Mouse (Mus musculus) limb, embryonic 14.5 days (tissue): ENCODE results near the gene Ttll4. TPM values are rescaled to one million over a fixed set of nuclear protein-coding genes. Genes with fewer than 3 reads are reported as not detected.

Experiments used
- ATAC-seq: fragments of 200-750 bp; cut with Nextera tagmentation; 2 replicates; pipeline ENCODE4 v1.8.0; 2017; ENCODE audit warnings: low read depth, moderate number of reproducible peaks, moderate TSS enrichment; ENCODE audit not compliant: low FRiP score
- DNase-seq: peaks from one replicate; pipeline ENCODE4 v3.0.0-alpha.2; 2015; ENCODE audit warnings: low spot score
- H3K27ac ChIP-seq: fragments of 300-500 bp; sonication (generic); replicated peaks from 2 replicates; pipeline ENCODE4 v1.5.1; 2014; ENCODE audit warnings: low read depth, mild to moderate bottlenecking, low read length, moderate library complexity, mixed read lengths
- H3K27me3 ChIP-seq: fragments of 300-500 bp; sonication (generic); 2 replicates; pipeline ENCODE4 v1.6.1; 2014; ENCODE audit warnings: low read length, mixed read lengths; ENCODE audit not compliant: control insufficient read depth, insufficient read depth
- H3K36me3 ChIP-seq: fragments of 300-500 bp; sonication (generic); 2 replicates; pipeline ENCODE4 v1.6.1; 2014; ENCODE audit warnings: mild to moderate bottlenecking, low read length, moderate library complexity, mixed read lengths; ENCODE audit not compliant: control insufficient read depth, insufficient read depth
- H3K4me1 ChIP-seq: fragments of 300-500 bp; sonication (generic); 2 replicates; pipeline ENCODE4 v1.6.1; 2014; ENCODE audit warnings: antibody characterized with exemption, low read length, mixed read lengths; ENCODE audit not compliant: control insufficient read depth, insufficient read depth
- H3K4me2 ChIP-seq: fragments of 300-500 bp; sonication (generic); replicated peaks from 2 replicates; pipeline ENCODE4 v1.6.1; 2014; ENCODE audit warnings: low read depth, mild to moderate bottlenecking, low read length, moderate library complexity; ENCODE audit not compliant: severe bottlenecking
- H3K4me3 ChIP-seq: fragments of 300-500 bp; sonication (generic); replicated peaks from 2 replicates; pipeline ENCODE4 v1.5.1; 2014; ENCODE audit warnings: low read length
- H3K9ac ChIP-seq: fragments of 300-500 bp; sonication (generic); 2 replicates; pipeline ENCODE4 v1.6.1; 2014; ENCODE audit warnings: mild to moderate bottlenecking, low read depth, low read length, moderate library complexity; ENCODE audit not compliant: severe bottlenecking
- H3K9me3 ChIP-seq: fragments of 300-500 bp; sonication (generic); 2 replicates; pipeline ENCODE4 v1.6.1; 2016; ENCODE audit warnings: low read length; ENCODE audit not compliant: control insufficient read depth
- POLR2A ChIP-seq: fragments of 200-500 bp; IDR thresholded peaks from 2 replicates; pipeline ENCODE4 v1.8.0; 2012; ENCODE audit warnings: inconsistent platforms, mild to moderate bottlenecking, moderate library complexity, borderline replicate concordance; ENCODE audit not compliant: insufficient read depth, insufficient read length; ENCODE audit errors: extremely low read depth
- WGBS: fragments of 180-500 bp; shearing (Covaris S2); extraction: QIAGEN DNeasy Blood & Tissue Kit; methylation state at CpG from one replicate; pipeline ENCODE4 v1.1.7; 2014; 5-methylcytosine and 5-hydroxymethylcytosine counted together
- polyA plus RNA-seq, 2 experiments: library from polyadenylated mRNA; depleted of rRNA in 1 of 2; stranded (reverse) in 1 of 2; unstranded in 1 of 2; fragments of >200 nt; fragmentation: Nextera tagmentation in 1 of 2; extraction: Ambion mirVana in 1 of 2; gene quantifications; 2 replicates each; pipeline versions ENCODE4 v1.2.1 to v1.2.3; 2012 to 2014

Gene Ttll4
- polyA plus RNA-seq, 2 experiments, result 18.5 to 36.7 TPM

DNA sequence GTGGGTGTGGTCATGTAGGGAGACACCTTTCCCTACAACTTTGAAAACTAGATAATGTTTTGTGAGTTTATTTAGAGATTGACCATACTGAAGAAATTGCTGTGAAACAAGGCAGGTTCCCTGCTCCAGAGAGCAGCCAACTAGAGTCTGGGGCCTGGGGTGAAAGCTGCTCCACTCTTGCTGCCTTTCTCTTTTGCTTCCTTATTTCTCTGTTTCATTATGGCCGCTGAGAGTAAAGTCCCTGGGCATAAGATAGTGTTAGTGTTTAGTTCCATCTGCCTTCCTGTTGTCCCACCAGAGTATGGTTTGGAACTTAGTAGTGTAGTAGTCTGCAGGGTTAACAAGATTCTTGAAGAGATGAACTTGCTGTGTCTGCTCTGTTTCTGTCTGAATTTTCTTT is 16.3 kb downstream of the Ttll4 start:
- H3K4me3 ChIP-seq, result no peak overlapping the region
- no peak overlapping the region for H3K4me2 ChIP-seq
- ATAC-seq (no peak), DNase-seq (no peak)
- H3K9ac ChIP-seq, result no peak overlapping the region
- H3K27ac ChIP-seq, result no peak overlapping the region
- 74% methylated on average over 1 of the region's 1 CpGs for WGBS
- H3K27me3 ChIP-seq, result no peaks in the 10 kb centered on the region
- no peak for TF ChIP-seq POLR2A
- H3K36me3 ChIP-seq, result peaks cover 60% of the 10 kb centered on the region
- no peaks in the 10 kb centered on the region for H3K4me1 ChIP-seq
- no peaks in the 10 kb centered on the region for H3K9me3 ChIP-seq

DNA sequence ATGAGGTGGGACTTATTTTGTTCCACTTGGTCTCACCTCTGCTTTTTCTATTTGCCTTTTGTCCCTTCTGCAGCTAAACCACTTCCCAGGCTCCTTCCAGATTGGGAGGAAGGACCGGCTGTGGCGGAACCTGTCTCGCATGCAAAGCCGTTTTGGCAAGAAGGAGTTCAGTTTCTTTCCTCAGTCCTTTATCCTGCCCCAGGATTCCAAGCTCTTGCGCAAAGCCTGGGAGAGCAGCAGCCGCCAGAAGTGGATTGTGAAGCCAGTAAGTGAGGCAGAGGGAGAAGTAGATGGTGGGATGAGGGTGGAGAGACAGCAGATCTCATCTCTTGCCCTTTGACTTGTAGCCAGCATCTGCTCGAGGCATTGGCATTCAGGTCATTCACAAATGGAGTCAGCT is 25.6 kb downstream of the Ttll4 start:
- Histone ChIP-seq H3K27me3 (no peaks in the 10 kb centered on the region), H3K4me2 (no peak overlapping the region), H3K36me3 (peaks cover 89% of the 10 kb centered on the region), H3K9ac (no peak overlapping the region), H3K4me3 (no peak overlapping the region), H3K9me3 (no peaks in the 10 kb centered on the region), H3K4me1 (no peaks in the 10 kb centered on the region), H3K27ac (no peak overlapping the region)
- no peak for TF ChIP-seq POLR2A
- no peak for ATAC-seq
- DNase-seq, result no peak
- WGBS, result 88% methylated on average over 7 of the region's 7 CpGs

DNA sequence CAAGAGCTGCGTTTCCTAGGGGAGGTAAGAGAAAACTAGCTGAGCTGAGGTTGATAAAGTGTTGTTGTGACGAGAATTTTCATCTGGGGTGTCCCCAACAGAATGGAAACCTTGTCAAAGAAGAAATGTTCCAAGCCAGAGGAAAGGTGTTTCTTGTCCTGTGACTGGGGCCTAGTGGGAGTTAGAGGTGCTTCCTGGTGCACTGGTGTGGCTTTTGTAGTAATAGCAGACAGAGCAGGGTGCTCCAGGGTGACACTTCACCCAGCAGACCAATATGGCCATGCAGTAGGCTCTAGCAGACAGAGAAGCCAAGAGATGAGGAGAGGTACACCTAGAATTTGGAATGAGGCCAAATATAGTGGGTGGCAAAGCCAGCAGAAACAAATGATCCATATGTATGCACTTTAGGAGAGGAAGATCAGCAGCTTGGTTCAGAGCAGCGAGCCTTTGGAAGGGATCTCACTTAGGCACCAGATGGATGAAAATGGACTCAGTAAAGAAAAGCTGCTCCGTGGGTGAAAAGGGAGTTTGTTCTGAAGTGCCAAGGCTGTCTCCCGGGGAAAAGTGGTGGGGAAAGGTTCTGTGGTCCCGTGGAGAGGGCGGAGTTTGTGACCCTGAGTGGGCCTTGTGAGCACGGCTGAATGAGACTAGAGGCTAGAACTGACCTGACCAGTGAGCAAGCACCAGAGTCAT is 32.5 kb downstream of the Ttll4 start:
- Histone ChIP-seq H3K27me3 (no peaks in the 10 kb centered on the region), H3K36me3 (peaks cover 89% of the 10 kb centered on the region), H3K9ac (no peak overlapping the region), H3K4me3 (no peak overlapping the region), H3K27ac (no peak overlapping the region), H3K4me1 (no peaks in the 10 kb centered on the region), H3K4me2 (no peak overlapping the region), H3K9me3 (no peaks in the 10 kb centered on the region)
- no peak for DNase-seq
- TF ChIP-seq POLR2A, result no peak
- WGBS, result 94% methylated on average over 8 of the region's 8 CpGs
- no peak for ATAC-seq

DNA sequence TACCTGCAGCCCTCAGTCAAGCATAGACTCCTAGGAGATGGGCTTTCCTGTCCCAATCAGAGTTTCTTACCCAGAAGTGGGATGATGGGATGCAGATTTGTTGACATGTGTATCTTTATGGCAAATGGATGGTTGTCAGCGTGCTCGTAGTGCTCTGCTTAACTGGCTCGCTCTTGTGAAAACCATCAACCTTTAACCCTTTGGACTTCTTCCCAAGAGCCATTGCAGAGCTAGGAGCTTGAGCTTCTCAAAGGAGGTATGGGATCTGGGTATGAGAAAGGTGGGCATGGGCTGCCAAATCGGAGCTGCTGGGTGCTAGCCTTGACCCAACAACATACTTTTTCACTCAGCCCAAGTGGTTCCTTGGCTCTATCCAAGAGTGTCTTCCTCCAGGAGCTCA is 34.3 kb downstream of the Ttll4 start:
- WGBS, result 92% methylated on average over 4 of the region's 4 CpGs
- DNase-seq, result no peak
- Histone ChIP-seq H3K27me3 (no peaks in the 10 kb centered on the region), H3K9ac (no peak overlapping the region), H3K4me2 (no peak overlapping the region), H3K27ac (no peak overlapping the region), H3K4me1 (no peaks in the 10 kb centered on the region), H3K36me3 (peaks cover 84% of the 10 kb centered on the region), H3K4me3 (no peak overlapping the region), H3K9me3 (no peaks in the 10 kb centered on the region)
- no peak for ATAC-seq
- no peak for TF ChIP-seq POLR2A

DNA sequence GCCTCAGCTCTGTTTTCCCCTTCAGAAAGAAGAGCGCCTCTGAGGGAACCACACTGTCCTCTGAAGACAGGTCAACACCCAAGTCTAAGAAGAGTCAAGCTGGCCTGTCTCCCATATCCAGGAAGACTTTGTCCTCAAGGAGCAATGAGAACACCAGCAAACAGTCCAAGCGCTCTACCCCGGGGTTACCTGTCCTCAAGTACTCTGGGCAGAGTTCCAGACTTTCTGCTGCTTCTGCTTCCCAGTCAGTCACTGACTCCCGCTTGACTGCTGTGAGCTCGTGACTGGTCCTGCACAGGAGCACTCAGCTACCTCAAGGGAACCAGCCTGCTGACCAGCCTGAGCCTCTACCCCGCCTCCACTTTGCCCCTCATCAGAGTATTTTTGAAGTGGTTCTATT is 35.9 kb downstream of the Ttll4 start:
- TF ChIP-seq POLR2A, result no peak
- Histone ChIP-seq H3K36me3 (peaks cover 76% of the 10 kb centered on the region), H3K27ac (no peak overlapping the region), H3K9me3 (no peaks in the 10 kb centered on the region), H3K9ac (no peak overlapping the region), H3K27me3 (no peaks in the 10 kb centered on the region), H3K4me3 (no peak overlapping the region), H3K4me1 (no peaks in the 10 kb centered on the region), H3K4me2 (no peak overlapping the region)
- WGBS, result 97% methylated on average over 6 of the region's 6 CpGs
- DNase-seq, result no peak
- ATAC-seq, result no peak

DNA sequence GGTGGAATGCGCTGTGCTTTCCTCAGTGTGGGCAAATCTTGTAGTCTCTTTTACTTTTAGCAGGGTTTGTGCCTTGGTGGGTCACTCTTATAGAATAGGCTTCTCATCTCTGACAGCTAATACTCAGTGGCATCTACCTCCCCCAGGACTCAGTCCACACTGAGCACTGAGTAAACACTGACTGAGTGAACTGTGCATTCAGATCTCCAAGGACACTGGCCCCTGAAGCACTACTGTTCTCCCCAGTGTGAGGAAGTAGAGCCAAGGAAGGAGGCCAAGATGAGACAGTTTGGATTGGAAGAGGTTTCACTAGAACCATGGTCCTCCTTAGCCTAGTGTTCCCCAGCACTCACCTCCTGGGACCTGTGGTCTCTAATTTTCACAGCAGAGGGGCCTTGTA is 36.8 kb downstream of the Ttll4 start:
- Histone ChIP-seq H3K4me1 (no peaks in the 10 kb centered on the region), H3K27ac (no peak overlapping the region), H3K27me3 (no peaks in the 10 kb centered on the region), H3K4me3 (no peak overlapping the region), H3K4me2 (no peak overlapping the region), H3K9me3 (no peaks in the 10 kb centered on the region), H3K9ac (no peak overlapping the region), H3K36me3 (peaks cover 74% of the 10 kb centered on the region)
- no peak for ATAC-seq
- DNase-seq, result no peak
- no peak for TF ChIP-seq POLR2A
- WGBS, result 90% methylated on average over 1 of the region's 1 CpGs
